Mouse (Mus musculus): ENCODE data around the gene Oog2. TPM values are rescaled to one million over a fixed set of nuclear protein-coding genes. Genes with fewer than 3 reads are reported as not detected.
"Not testable (repeated sequence)": the region's sequence is repeated elsewhere in the genome, so short reads cannot be mapped to it uniquely, and the experiment has no call there.

Oog2 gene
- not detected in 2 replicates for polyA plus RNA-seq (2015; fragmentation: Nextera tagmentation; extraction: Ambion mirVana)

GRCm38 (mm10) chr4:144190419-144190818, at the start of gene Oog2:
TSS of gene Oog2 (plus strand) at chr4:144190719.
- Histone ChIP-seq H3K9me3 (replicated peaks; ENCODE audit: control insufficient read depth, low read length) (no peaks in the 10 kb centered on the region), H3K4me1 (ENCODE audit: control insufficient read depth, insufficient read depth, low read length) (no peaks in the 10 kb centered on the region), H3K4me3 (replicated peaks; ENCODE audit: low read length) (no peak within 1 kb of the TSS), H3K36me3 (ENCODE audit: control insufficient read depth, insufficient read depth, low read length) (no peaks in the 10 kb centered on the region), H3K4me2 (ENCODE audit: low read depth, low read length) (no peak within 1 kb of the TSS), H3K27me3 (ENCODE audit: control insufficient read depth, insufficient read depth, low read length) (no peaks in the 10 kb centered on the region), H3K27ac (ENCODE audit: low read length) (no peak within 1 kb of the TSS), H3K9ac (ENCODE audit: low read length) (no peak within 1 kb of the TSS)
- no peak for ATAC-seq (ENCODE audit: insufficient read depth, low FRiP score)
- 32% methylated on average over 1 of the region's 1 CpGs for WGBS

GRCm38 (mm10) chr4:144162563-144162962, 28.0 kb upstream of the Oog2 start, which contains the start of gene Oog3:
TSS of gene Oog3 (minus strand) at chr4:144162663.
- Histone ChIP-seq H3K4me3 (replicated peaks; ENCODE audit: low read length) (no peak within 1 kb of the TSS), H3K9ac (ENCODE audit: low read length) (no peak within 1 kb of the TSS), H3K27me3 (ENCODE audit: control insufficient read depth, insufficient read depth, low read length) (no peaks in the 10 kb centered on the region), H3K4me1 (ENCODE audit: control insufficient read depth, insufficient read depth, low read length) (no peaks in the 10 kb centered on the region), H3K27ac (ENCODE audit: low read length) (no peak within 1 kb of the TSS), H3K4me2 (ENCODE audit: low read depth, low read length) (no peak within 1 kb of the TSS), H3K9me3 (replicated peaks; ENCODE audit: control insufficient read depth, low read length) (peaks cover 3% of the 10 kb centered on the region; the same call in 1 of the 2 replicates), H3K36me3 (ENCODE audit: control insufficient read depth, insufficient read depth, low read length) (no peaks in the 10 kb centered on the region)
- 76% methylated on average over 1 of the region's 1 CpGs for WGBS
- no peak for ATAC-seq (ENCODE audit: insufficient read depth, low FRiP score)

- not testable (repeated sequence) for H3K36me3 ChIP-seq (ENCODE audit: control insufficient read depth, insufficient read depth, low read length); H3K4me1 ChIP-seq (ENCODE audit: control insufficient read depth, insufficient read depth, low read length); H3K4me3 ChIP-seq (replicated peaks; ENCODE audit: low read length); H3K27ac ChIP-seq (ENCODE audit: low read length); H3K9ac ChIP-seq (ENCODE audit: low read length); H3K27me3 ChIP-seq (ENCODE audit: control insufficient read depth, insufficient read depth, low read length); H3K4me2 ChIP-seq (ENCODE audit: low read depth, low read length); H3K9me3 ChIP-seq (replicated peaks; ENCODE audit: control insufficient read depth, low read length); ATAC-seq (ENCODE audit: insufficient read depth, low FRiP score)
- 93% methylated on average over 1 of the region's 1 CpGs for WGBS
These were observed 22.7 kb downstream of the Oog2 start, which contains the start of gene C87977 for GRCm38 (mm10) chr4:144213218-144213617. TSS of gene C87977 (minus strand) at chr4:144213318.

Other genes starting within 250 kb of the Oog2 start
- not detected in 2 replicates for gene Pramef25, start 239.7 kb upstream of the Oog2 start, polyA plus RNA-seq (2015; fragmentation: Nextera tagmentation; extraction: Ambion mirVana)
- gene Gm13101, start 223.8 kb upstream of the Oog2 start, polyA plus RNA-seq (2015; fragmentation: Nextera tagmentation; extraction: Ambion mirVana): not detected in 2 replicates
- not detected in 2 replicates for gene Pramef17, start 196.3 kb upstream of the Oog2 start, polyA plus RNA-seq (2015; fragmentation: Nextera tagmentation; extraction: Ambion mirVana)
- not detected in 2 replicates for gene Pramel4, start 131.6 kb upstream of the Oog2 start, polyA plus RNA-seq (2015; fragmentation: Nextera tagmentation; extraction: Ambion mirVana)
- gene Gm13102, start 84.2 kb upstream of the Oog2 start, polyA plus RNA-seq (2015; fragmentation: Nextera tagmentation; extraction: Ambion mirVana): not detected in 2 replicates
- gene Oog3, start 28.1 kb upstream of the Oog2 start, polyA plus RNA-seq (2015; fragmentation: Nextera tagmentation; extraction: Ambion mirVana): not detected in 2 replicates
- not detected in 2 replicates for gene C87977, start 22.6 kb downstream of the Oog2 start, polyA plus RNA-seq (2015; fragmentation: Nextera tagmentation; extraction: Ambion mirVana)
- not detected in 2 replicates for gene Pramel5, start 89.8 kb downstream of the Oog2 start, polyA plus RNA-seq (2015; fragmentation: Nextera tagmentation; extraction: Ambion mirVana)
- not detected in 2 replicates for gene Gm13128, start 139.5 kb downstream of the Oog2 start, polyA plus RNA-seq (2015; fragmentation: Nextera tagmentation; extraction: Ambion mirVana)
- not detected in 2 replicates for gene Gm13119, start 167.2 kb downstream of the Oog2 start, polyA plus RNA-seq (2015; fragmentation: Nextera tagmentation; extraction: Ambion mirVana)
- gene Pramef20, start 187.2 kb downstream of the Oog2 start, polyA plus RNA-seq (2015; fragmentation: Nextera tagmentation; extraction: Ambion mirVana): not detected in 2 replicates
- gene Pramef12, start 217.7 kb downstream of the Oog2 start, polyA plus RNA-seq (2015; fragmentation: Nextera tagmentation; extraction: Ambion mirVana): 0.31 TPM in 1 of 2 replicates, not detected in the other
- gene 1700012P22Rik, start 248.1 kb downstream of the Oog2 start, polyA plus RNA-seq (2015; fragmentation: Nextera tagmentation; extraction: Ambion mirVana): not detected in 2 replicates

Data from stomach, embryonic 16.5 days (tissue).